Mouse (Mus musculus) thymus, adult 2 months (tissue): Measurements from ENCODE around the gene 1700092M07Rik.

Source experiments
- CTCF ChIP-seq: fragments of 200-500 bp; IDR thresholded peaks from 2 replicates; pipeline ENCODE4 v1.5.1; 2012; ENCODE audit warnings: mild to moderate bottlenecking, control low read depth, low read length, moderate library complexity, borderline replicate concordance; ENCODE audit not compliant: control insufficient read depth, poor library complexity, insufficient read depth; ENCODE audit errors: extremely low read depth
- POLR2A ChIP-seq: fragments of 200-500 bp; IDR thresholded peaks from 2 replicates; pipeline ENCODE4 v1.6.1; 2012; ENCODE audit warnings: mild to moderate bottlenecking, low read length, control low read depth, moderate library complexity; ENCODE audit not compliant: control insufficient read depth, poor library complexity, insufficient read depth; ENCODE audit errors: extremely low read depth

GRCm38 (mm10) chr19:8705026-8705708 lies 35.4 kb upstream of the 1700092M07Rik start:
- TF ChIP-seq CTCF, result no peak
- TF ChIP-seq POLR2A, result no peak
